Mouse (Mus musculus) layer of hippocampus, adult 2 months (tissue): ENCODE data around the gene Adam19. TPM values are rescaled to one million over a fixed set of nuclear protein-coding genes. Genes with fewer than 3 reads are reported as not detected.
"Not testable (repeated sequence)": the region's sequence is repeated elsewhere in the genome, so short reads cannot be mapped to it uniquely, and the experiment has no call there.

Experiments used
- DNase-seq, 2 experiments: peaks; one replicate each; pipeline ENCODE4 v3.0.0; 2022; ENCODE audit warnings: low spot score in 2 of 2
- H3K27ac ChIP-seq: fragments of 200-600 bp; 2 replicates; pipeline ENCODE4 v1.8.1; 2022
- H3K4me3 ChIP-seq: fragments of 200-600 bp; 2 replicates; pipeline ENCODE4 v1.8.1; 2022; ENCODE audit warnings: mild to moderate bottlenecking
- CTCF ChIP-seq: fragments of 200-600 bp; conservative IDR thresholded peaks from 2 replicates; pipeline ENCODE4 v1.8.1; 2022; ENCODE audit warnings: antibody characterized with exemption, mild to moderate bottlenecking, moderate library complexity
- total RNA-seq, 2 experiments: library from RNA; stranded (reverse); gene quantifications; 2 replicates each; pipeline ENCODE4 v1.2.3; 2021

The Adam19 gene
- total RNA-seq, 2 experiments from 2014 or later, result 11.3 to 12.6 TPM

- no peak overlapping the region for H3K27ac ChIP-seq
- no peak for DNase-seq
- peak overlapping the region; percentile 3; the same call in 1 of the 2 replicates for H3K4me3 ChIP-seq
- no peak for TF ChIP-seq CTCF
These were observed 16.5 kb upstream of the Adam19 start for GRCm38 (mm10) chr11:46039335-46039734.

GRCm38 (mm10) chr11:46040841-46041556 lies 14.8 kb upstream of the Adam19 start:
- no peak for DNase-seq
- no peak overlapping the region for H3K4me3 ChIP-seq
- H3K27ac ChIP-seq, result no peak overlapping the region
- no peak for TF ChIP-seq CTCF

- Histone ChIP-seq H3K27ac (no peak overlapping the region), H3K4me3 (no peak overlapping the region)
- TF ChIP-seq CTCF, result no peak
- DNase-seq, result no peak
These were observed 14.1 kb upstream of the Adam19 start for GRCm38 (mm10) chr11:46041607-46042267.

GRCm38 (mm10) chr11:46044781-46045180 lies 11.0 kb upstream of the Adam19 start:
- no peak for TF ChIP-seq CTCF
- no peak for DNase-seq
- H3K27ac ChIP-seq, result no peak overlapping the region
- no peak overlapping the region for H3K4me3 ChIP-seq

GRCm38 (mm10) chr11:46047264-46047663 lies 8.5 kb upstream of the Adam19 start:
- Histone ChIP-seq H3K27ac (no peak overlapping the region), H3K4me3 (no peak overlapping the region)
- no peak for DNase-seq
- no peak for TF ChIP-seq CTCF

- not testable (repeated sequence) for H3K4me3 ChIP-seq, H3K27ac ChIP-seq
- peak; percentile 70 for TF ChIP-seq CTCF
- peak; percentile 35 to 58 for DNase-seq
These were observed 3.6 kb upstream of the Adam19 start, which contains the start of gene Gm12166 for GRCm38 (mm10) chr11:46052105-46052659. TSS of gene Gm12166 (minus strand) at chr11:46052321.

- not testable (repeated sequence) for H3K27ac ChIP-seq, DNase-seq, H3K4me3 ChIP-seq
These were observed 2.3 kb upstream of the Adam19 start for GRCm38 (mm10) chr11:46053457-46053856.

GRCm38 (mm10) chr11:46054311-46054710 lies 1.5 kb upstream of the Adam19 start:
- no peak overlapping the region for H3K27ac ChIP-seq
- no peak for TF ChIP-seq CTCF
- H3K4me3 ChIP-seq, result no peak overlapping the region
- DNase-seq, result no peak

- no peak for DNase-seq
- no peak for TF ChIP-seq CTCF
- Histone ChIP-seq H3K4me3 (peak overlapping the region; percentile 75), H3K27ac (peak overlapping the region; percentile 81)
These were observed 589 bp upstream of the Adam19 start for GRCm38 (mm10) chr11:46054911-46055895.

GRCm38 (mm10) chr11:46056770-46057411 lies 1.1 kb downstream of the Adam19 start:
- DNase-seq, result no peak
- no peak for TF ChIP-seq CTCF
- peak overlapping the region; percentile 81 for H3K27ac ChIP-seq

GRCm38 (mm10) chr11:46058011-46058410 lies 2.2 kb downstream of the Adam19 start:
- no peak overlapping the region; the same call in 1 of the 2 replicates for H3K4me3 ChIP-seq
- DNase-seq, result no peak
- no peak overlapping the region for H3K27ac ChIP-seq
- no peak for TF ChIP-seq CTCF

More at GRCm38 (mm10) chr11:46056770-46057411, 1.1 kb downstream of the Adam19 start:
- H3K4me3 ChIP-seq, result peak overlapping the region; percentile 75

GRCm38 (mm10) chr11:46058916-46059315 lies 3.1 kb downstream of the Adam19 start:
- Histone ChIP-seq H3K27ac (no peak overlapping the region), H3K4me3 (no peak overlapping the region)
- no peak for TF ChIP-seq CTCF
- no peak for DNase-seq
